Mouse (Mus musculus) C2C12 (cell line): ENCODE measurements around the gene Snap91. TPM values are rescaled to one million over a fixed set of nuclear protein-coding genes. Genes with fewer than 3 reads are reported as not detected.

Experiments used
- H3K27me3 ChIP-seq: one replicate; pipeline ENCODE4 v1.6.1; 2011; ENCODE audit not compliant: control insufficient read depth, insufficient read depth, insufficient read length
- H3K36me3 ChIP-seq: one replicate; pipeline ENCODE4 v1.6.1; 2011; ENCODE audit not compliant: control insufficient read depth, insufficient read depth
- H3K4me3 ChIP-seq: one replicate; pipeline ENCODE4 v1.5.1; 2011; ENCODE audit warnings: mild to moderate bottlenecking, control low read depth; ENCODE audit not compliant: poor library complexity, insufficient read depth, severe bottlenecking
- H3K79me2 ChIP-seq: one replicate; pipeline ENCODE4 v1.6.1; 2011; ENCODE audit not compliant: control insufficient read depth, insufficient read depth
- H3K79me3 ChIP-seq: one replicate; pipeline ENCODE4 v1.6.1; 2011; ENCODE audit warnings: low read depth, control low read depth
- H3ac ChIP-seq: one replicate; pipeline ENCODE3; 2011; ENCODE audit warnings: low read depth; ENCODE audit not compliant: control insufficient read depth, insufficient read length
- CEBPB ChIP-seq: IDR thresholded peaks from one replicate; pipeline ENCODE4 v1.6.1; 2011; ENCODE audit warnings: low read depth, mild to moderate bottlenecking, control low read depth, moderate library complexity
- CTCF ChIP-seq: IDR thresholded peaks from one replicate; pipeline ENCODE4 v1.5.1; 2011; ENCODE audit not compliant: control insufficient read depth, insufficient read depth, insufficient read length
- FOSL1 ChIP-seq: IDR thresholded peaks from one replicate; pipeline ENCODE4 v1.8.0; 2011; ENCODE audit warnings: mild to moderate bottlenecking, low read length; ENCODE audit not compliant: poor library complexity, insufficient read depth, severe bottlenecking
- MAX ChIP-seq: IDR thresholded peaks from one replicate; pipeline ENCODE4 v1.6.1; 2011; ENCODE audit warnings: mild to moderate bottlenecking, control low read depth
- MYOD1 ChIP-seq: IDR thresholded peaks from one replicate; pipeline ENCODE4 v1.6.1; 2011; ENCODE audit warnings: low read depth; ENCODE audit not compliant: control insufficient read depth, insufficient read length
- MYOG ChIP-seq: IDR thresholded peaks from one replicate; pipeline ENCODE4 v1.6.1; 2011; ENCODE audit not compliant: control insufficient read depth, insufficient read length; ENCODE audit errors: extremely low read depth
- USF1 ChIP-seq: IDR thresholded peaks from one replicate; pipeline ENCODE4 v1.6.1; 2011; ENCODE audit warnings: low read depth, mild to moderate bottlenecking, control low read depth, moderate library complexity
- polyA plus RNA-seq: library from polyadenylated mRNA; unstranded; fragments of >200 nt; fragmentation: generic; extraction: Trizol; gene quantifications from one replicate; pipeline ENCODE4 v1.2.1, GENCODE M21; 2012; ENCODE audit warnings: missing spikeins

Gene Snap91
- polyA plus RNA-seq, 1 experiment = not detected

GRCm38 (mm10) chr9:86797553-86797952, 82.9 kb downstream of the Snap91 start:
- TF ChIP-seq FOSL1 (no peak), MAX (no peak), CEBPB (no peak), MYOG (no peak), CTCF (no peak), USF1 (no peak), MYOD1 (no peak)
- H3K79me3 ChIP-seq = no peaks in the 10 kb centered on the region
- no peaks in the 10 kb centered on the region for H3K36me3 ChIP-seq
- H3K27me3 ChIP-seq = peaks cover 7% of the 10 kb centered on the region
- H3K4me3 ChIP-seq = no peak overlapping the region
- no peaks in the 10 kb centered on the region for H3K79me2 ChIP-seq
- H3ac ChIP-seq = no peak overlapping the region

GRCm38 (mm10) chr9:86795236-86795635, 85.2 kb downstream of the Snap91 start:
- Histone ChIP-seq H3K27me3 (peaks cover 18% of the 10 kb centered on the region), H3K36me3 (no peaks in the 10 kb centered on the region), H3K79me2 (no peaks in the 10 kb centered on the region), H3K4me3 (no peak overlapping the region), H3ac (no peak overlapping the region), H3K79me3 (no peaks in the 10 kb centered on the region)
- no peak for TF ChIP-seq USF1
- no peak for TF ChIP-seq FOSL1
- no peak for TF ChIP-seq MAX
- TF ChIP-seq MYOG = no peak
- no peak for TF ChIP-seq MYOD1
- TF ChIP-seq CTCF = no peak
- no peak for TF ChIP-seq CEBPB

GRCm38 (mm10) chr9:86791927-86792326, 88.5 kb downstream of the Snap91 start:
- Histone ChIP-seq H3K36me3 (no peaks in the 10 kb centered on the region), H3K79me3 (no peaks in the 10 kb centered on the region), H3K27me3 (peaks cover 21% of the 10 kb centered on the region), H3K79me2 (no peaks in the 10 kb centered on the region), H3ac (no peak overlapping the region), H3K4me3 (no peak overlapping the region)
- no peak for TF ChIP-seq MYOD1

- Histone ChIP-seq H3K79me3 (no peaks in the 10 kb centered on the region), H3K79me2 (no peaks in the 10 kb centered on the region), H3K4me3 (no peak overlapping the region), H3K36me3 (no peaks in the 10 kb centered on the region), H3K27me3 (peaks cover 26% of the 10 kb centered on the region), H3ac (no peak overlapping the region)
- TF ChIP-seq FOSL1 (no peak), CEBPB (no peak), CTCF (no peak), MAX (no peak), USF1 (no peak), MYOG (no peak), MYOD1 (no peak)
Observed at GRCm38 (mm10) chr9:86789186-86789585, 91.3 kb downstream of the Snap91 start.

- Histone ChIP-seq H3K79me3 (no peaks in the 10 kb centered on the region), H3K79me2 (no peaks in the 10 kb centered on the region), H3K27me3 (peaks cover 15% of the 10 kb centered on the region), H3K4me3 (no peak overlapping the region), H3K36me3 (no peaks in the 10 kb centered on the region), H3ac (no peak overlapping the region)
- TF ChIP-seq MYOG (no peak), USF1 (no peak), CTCF (no peak), FOSL1 (no peak), MYOD1 (no peak), CEBPB (no peak), MAX (no peak)
Observed at GRCm38 (mm10) chr9:86782836-86783235, 97.6 kb downstream of the Snap91 start.

- Histone ChIP-seq H3K27me3 (peaks cover 15% of the 10 kb centered on the region), H3K4me3 (no peak overlapping the region), H3K79me2 (no peaks in the 10 kb centered on the region), H3K36me3 (no peaks in the 10 kb centered on the region), H3ac (no peak overlapping the region), H3K79me3 (no peaks in the 10 kb centered on the region)
- TF ChIP-seq MAX (no peak), MYOG (no peak), USF1 (no peak), CTCF (no peak), CEBPB (no peak), FOSL1 (no peak), MYOD1 (no peak)
Observed at GRCm38 (mm10) chr9:86781426-86781825, 99.0 kb downstream of the Snap91 start.
